Mouse (Mus musculus): ENCODE results near the gene Slc33a1. TPM values are rescaled to one million over a fixed set of nuclear protein-coding genes. Genes with fewer than 3 reads are reported as not detected.

Slc33a1 gene
- total RNA-seq (2021) = 10 to 100 TPM; 20.3 to 32.5 TPM
- long read RNA-seq, experiment 1, transcript Slc33a1-201 (6 exons, 3,150 nt) = major isoform, 24 of 28 reads
- long read RNA-seq, experiment 1, partial matches to known transcripts = 1 of 28 reads
- long read RNA-seq, experiment 1, other reads (novel, unspliced or antisense) = 2 of 28 reads
- long read RNA-seq, experiment 2, transcript Slc33a1-201 (6 exons, 3,150 nt) = major isoform, 113 of 131 reads
- long read RNA-seq, experiment 2, partial matches to known transcripts = 8 of 131 reads
- long read RNA-seq, experiment 2, other reads (novel, unspliced or antisense) = 8 of 131 reads

GRCm38 (mm10) chr3:63964100-63964921 is at the start of gene Slc33a1:
TSS of gene Slc33a1 (minus strand) at chr3:63964768.
- DNase-seq (ENCODE audit: low spot score in 2 of 2) = peak; percentile 97 to 98

- DNase-seq (ENCODE audit: low spot score in 2 of 2) = no peak
Measured at GRCm38 (mm10) chr3:63988722-63989440, 24.3 kb upstream of the Slc33a1 start.

- DNase-seq (ENCODE audit: low spot score in 2 of 2) = no peak
Measured at GRCm38 (mm10) chr3:63986656-63987055, 22.1 kb upstream of the Slc33a1 start.

- DNase-seq (ENCODE audit: low spot score in 2 of 2) = no peak
Measured at GRCm38 (mm10) chr3:63977895-63978294, 13.3 kb upstream of the Slc33a1 start.

- peak; percentile 87 to 92 for DNase-seq (ENCODE audit: low spot score in 2 of 2)
Measured at GRCm38 (mm10) chr3:63975955-63976908, 11.7 kb upstream of the Slc33a1 start, which contains the start of gene Gmps. TSS of gene Gmps (plus strand) at chr3:63976106.

GRCm38 (mm10) chr3:63965929-63966328 is 1.4 kb upstream of the Slc33a1 start:
- DNase-seq (ENCODE audit: low spot score in 2 of 2) = no peak

GRCm38 (mm10) chr3:63964922-63965249 is 318 bp upstream of the Slc33a1 start:
- no peak for DNase-seq (ENCODE audit: low spot score in 2 of 2)

GRCm38 (mm10) chr3:63963421-63964099 is 1.0 kb downstream of the Slc33a1 start:
- DNase-seq (ENCODE audit: low spot score in 2 of 2) = no peak

- no peak for DNase-seq (ENCODE audit: low spot score in 2 of 2)
Measured at GRCm38 (mm10) chr3:63949837-63950236, 14.7 kb downstream of the Slc33a1 start.

GRCm38 (mm10) chr3:63941204-63941850 is 23.2 kb downstream of the Slc33a1 start:
- DNase-seq (ENCODE audit: low spot score in 2 of 2) = no peak

GRCm38 (mm10) chr3:63938928-63939327 is 25.6 kb downstream of the Slc33a1 start:
- no peak for DNase-seq (ENCODE audit: low spot score in 2 of 2)

GRCm38 (mm10) chr3:63928878-63929859 is 35.4 kb downstream of the Slc33a1 start, which contains the start of gene E130311K13Rik:
TSS of gene E130311K13Rik (minus strand) at chr3:63929472.
- peak; percentile 95 for DNase-seq (ENCODE audit: low spot score in 2 of 2)

- peak in 1 of 2 experiments; percentile 22 for DNase-seq (ENCODE audit: low spot score in 2 of 2)
Measured at GRCm38 (mm10) chr3:63919634-63920033, 44.9 kb downstream of the Slc33a1 start.

- no peak for DNase-seq (ENCODE audit: low spot score in 2 of 2)
Measured at GRCm38 (mm10) chr3:63910301-63910700, 54.3 kb downstream of the Slc33a1 start.

GRCm38 (mm10) chr3:63905241-63905640 is 59.3 kb downstream of the Slc33a1 start:
- no peak for DNase-seq (ENCODE audit: low spot score in 2 of 2)

- DNase-seq (ENCODE audit: low spot score in 2 of 2) = no peak
Measured at GRCm38 (mm10) chr3:63904157-63904556, 60.4 kb downstream of the Slc33a1 start.

GRCm38 (mm10) chr3:63900021-63900571 is 64.5 kb downstream of the Slc33a1 start:
- DNase-seq (ENCODE audit: low spot score in 2 of 2) = no peak

GRCm38 (mm10) chr3:63899309-63899695 is 65.3 kb downstream of the Slc33a1 start, which contains the start of gene Plch1:
TSS of gene Plch1 (minus strand) at chr3:63899472.
- peak; percentile 9 to 28 for DNase-seq (ENCODE audit: low spot score in 2 of 2)

All from adrenal gland, adult 18-20 months (tissue).